Mouse (Mus musculus) MEL (cell line): ENCODE measurements around the gene Tspan18. TPM values are rescaled to one million over a fixed set of nuclear protein-coding genes. Genes with fewer than 3 reads are reported as not detected.

Source experiments
- DNase-seq: peaks from one replicate; pipeline ENCODE4 v3.0.0; 2011; ENCODE audit warnings: low read depth, low spot score
- H3K27ac ChIP-seq: 2 replicates; pipeline ENCODE4 v1.5.1; 2012; ENCODE audit warnings: low read depth, mild to moderate bottlenecking, control low read depth, low read length, moderate library complexity; ENCODE audit not compliant: control insufficient read depth
- H3K27me3 ChIP-seq, 2 experiments: fragments of 150-350 bp in 1 of 2; sonication (generic) in 1 of 2; 2 replicates each; pipeline ENCODE4 v1.6.1; 2012; ENCODE audit warnings: low read length in 2 of 2, mild to moderate bottlenecking in 2 of 2, improper control_type of control experiment in 1 of 2, moderate library complexity in 1 of 2; ENCODE audit not compliant: insufficient read depth in 2 of 2, control insufficient read depth in 1 of 2
- H3K36me3 ChIP-seq, 2 experiments: 2 replicates each; pipeline ENCODE4 v1.6.1; 2012 to 2014; ENCODE audit warnings: low read length in 2 of 2, improper control_type of control experiment in 1 of 2, inconsistent platforms in 1 of 2, mild to moderate bottlenecking in 1 of 2; ENCODE audit not compliant: insufficient read depth in 2 of 2, control insufficient read depth in 1 of 2
- H3K4me1 ChIP-seq, 2 experiments: fragments of 150-350 bp in 1 of 2; sonication (generic) in 1 of 2; 2 replicates each; pipeline ENCODE4 v1.6.1; 2012; ENCODE audit warnings: low read length in 2 of 2, improper control_type of control experiment in 1 of 2, mild to moderate bottlenecking in 1 of 2; ENCODE audit not compliant: insufficient read depth in 2 of 2, control insufficient read depth in 1 of 2
- H3K4me3 ChIP-seq, 2 experiments: fragments of 150-350 bp in 1 of 2; sonication (generic) in 1 of 2; 2 replicates each; pipeline ENCODE4 v1.5.1; 2012; ENCODE audit warnings: low read depth in 2 of 2, low read length in 2 of 2, mild to moderate bottlenecking in 2 of 2, moderate library complexity in 2 of 2, control low read depth in 1 of 2, improper control_type of control experiment in 1 of 2; ENCODE audit not compliant: control insufficient read depth in 1 of 2, insufficient read depth in 1 of 2
- H3K79me2 ChIP-seq: 2 replicates; pipeline ENCODE4 v1.6.1; 2012; ENCODE audit warnings: mild to moderate bottlenecking, low read length, moderate library complexity; ENCODE audit not compliant: control insufficient read depth, poor library complexity, insufficient read depth
- H3K9ac ChIP-seq: 2 replicates; pipeline ENCODE4 v1.6.1; 2012; ENCODE audit warnings: low read depth, mild to moderate bottlenecking, control low read depth, low read length, moderate library complexity; ENCODE audit not compliant: control insufficient read depth, poor library complexity, severe bottlenecking
- H3K9me3 ChIP-seq: fragments of 150-350 bp; sonication (generic); replicated peaks from 2 replicates; pipeline ENCODE4 v1.6.1; 2012; ENCODE audit warnings: mild to moderate bottlenecking, low read length, improper control_type of control experiment, moderate library complexity; ENCODE audit not compliant: insufficient read depth
- CHD1 ChIP-seq: IDR thresholded peaks from 2 replicates; pipeline ENCODE4 v1.6.1; 2012; ENCODE audit warnings: low read depth, mild to moderate bottlenecking, inconsistent platforms, low read length, improper control_type of control experiment
- CHD2 ChIP-seq: IDR thresholded peaks from 2 replicates; pipeline ENCODE4 v1.6.1; 2011; ENCODE audit warnings: low read length, improper control_type of control experiment
- CTCF ChIP-seq, 3 experiments: IDR thresholded peaks in 2 of 3; conservative IDR thresholded peaks in 1 of 3; 2 replicates each; pipeline ENCODE4 v1.5.1; 2011 to 2012; ENCODE audit warnings: low read length in 3 of 3, low read depth in 2 of 3, mild to moderate bottlenecking in 2 of 3, improper control_type of control experiment in 1 of 3, inconsistent platforms in 1 of 3, mixed read lengths in 1 of 3, moderate library complexity in 1 of 3; ENCODE audit not compliant: control insufficient read depth in 1 of 3, insufficient read depth in 1 of 3, poor library complexity in 1 of 3, severe bottlenecking in 1 of 3
- EP300 ChIP-seq, 2 experiments: IDR thresholded peaks; 2 replicates each; pipeline ENCODE4 v1.6.1; 2011; ENCODE audit warnings: improper control_type of control experiment in 2 of 2, low read length in 2 of 2, low read depth in 1 of 2, mild to moderate bottlenecking in 1 of 2
- GATA1 ChIP-seq: IDR thresholded peaks from 2 replicates; pipeline ENCODE4 v1.6.1; 2011; ENCODE audit warnings: low read depth, low read length, improper control_type of control experiment
- HCFC1 ChIP-seq: IDR thresholded peaks from 2 replicates; pipeline ENCODE4 v1.6.1; 2012; ENCODE audit warnings: low read depth, mild to moderate bottlenecking, inconsistent platforms, low read length, improper control_type of control experiment, moderate library complexity
- JUND ChIP-seq: IDR thresholded peaks from 2 replicates; pipeline ENCODE4 v1.6.1; 2011; ENCODE audit warnings: low read depth, mild to moderate bottlenecking, improper control_type of control experiment, low read length
- KAT2A ChIP-seq: conservative IDR thresholded peaks from 2 replicates; pipeline ENCODE4 v1.6.1; 2012; ENCODE audit warnings: low read depth, low read length, improper control_type of control experiment, inconsistent platforms
- MAZ ChIP-seq: IDR thresholded peaks from 2 replicates; pipeline ENCODE4 v1.6.1; 2012; ENCODE audit warnings: low read depth, mild to moderate bottlenecking, inconsistent platforms, low read length, improper control_type of control experiment
- MEF2A ChIP-seq: IDR thresholded peaks from 2 replicates; pipeline ENCODE4 v1.6.1; 2014; ENCODE audit warnings: low read depth, mild to moderate bottlenecking, inconsistent platforms, low read length, improper control_type of control experiment; ENCODE audit not compliant: poor library complexity, insufficient replicate concordance, severe bottlenecking; ENCODE audit errors: extremely low read depth
- MYC ChIP-seq: IDR thresholded peaks from 2 replicates; pipeline ENCODE4 v1.6.1; 2011; ENCODE audit warnings: low read depth, mild to moderate bottlenecking, low read length, improper control_type of control experiment, moderate library complexity
- NELFE ChIP-seq: IDR thresholded peaks from 2 replicates; pipeline ENCODE4 v1.6.1; 2011; ENCODE audit warnings: low read depth, low read length, improper control_type of control experiment
- NRF1 ChIP-seq: IDR thresholded peaks from 2 replicates; pipeline ENCODE4 v1.6.1; 2014; ENCODE audit warnings: low read depth, mild to moderate bottlenecking, inconsistent platforms, low read length, improper control_type of control experiment, moderate library complexity; ENCODE audit not compliant: poor library complexity, insufficient read depth, severe bottlenecking
- POLR2A ChIP-seq, 2 experiments: IDR thresholded peaks; 2 replicates each; pipeline ENCODE4 v1.6.1; 2011 to 2012; ENCODE audit warnings: low read length in 2 of 2, mild to moderate bottlenecking in 2 of 2, control low read depth in 1 of 2, improper control_type of control experiment in 1 of 2, low read depth in 1 of 2, moderate library complexity in 1 of 2; ENCODE audit not compliant: control insufficient read depth in 1 of 2, insufficient read depth in 1 of 2, poor library complexity in 1 of 2
- POLR2AphosphoS2 ChIP-seq: IDR thresholded peaks from 2 replicates; pipeline ENCODE4 v1.6.1; 2011; ENCODE audit warnings: low read length, improper control_type of control experiment
- RCOR1 ChIP-seq: IDR thresholded peaks from 2 replicates; pipeline ENCODE4 v1.6.1; 2012; ENCODE audit warnings: low read depth, mild to moderate bottlenecking, inconsistent platforms, low read length, improper control_type of control experiment
- SIN3A ChIP-seq: IDR thresholded peaks from 2 replicates; pipeline ENCODE4 v1.6.1; 2012; ENCODE audit warnings: low read length, improper control_type of control experiment, inconsistent platforms
- TBP ChIP-seq: IDR thresholded peaks from 2 replicates; pipeline ENCODE4 v1.8.0; 2011; ENCODE audit warnings: low read depth, low read length, improper control_type of control experiment
- TCF12 ChIP-seq: IDR thresholded peaks from 2 replicates; pipeline ENCODE4 v1.6.1; 2014; ENCODE audit warnings: low read depth, mild to moderate bottlenecking, inconsistent platforms, low read length, improper control_type of control experiment, moderate library complexity
- USF2 ChIP-seq, 2 experiments: IDR thresholded peaks; 2 replicates each; pipeline ENCODE4 v1.6.1; 2011 to 2012; ENCODE audit warnings: improper control_type of control experiment in 2 of 2, low read length in 2 of 2, borderline replicate concordance in 1 of 2, inconsistent platforms in 1 of 2, low read depth in 1 of 2, mild to moderate bottlenecking in 1 of 2; ENCODE audit not compliant: insufficient read depth in 1 of 2
- ZMIZ1 ChIP-seq: IDR thresholded peaks from 2 replicates; pipeline ENCODE4 v1.6.1; 2012; ENCODE audit warnings: low read depth, mild to moderate bottlenecking, inconsistent platforms, low read length, improper control_type of control experiment, moderate library complexity
- ZNF384 ChIP-seq: IDR thresholded peaks from 2 replicates; pipeline ENCODE4 v1.6.1; 2012; ENCODE audit warnings: low read depth, mild to moderate bottlenecking, inconsistent platforms, low read length, improper control_type of control experiment
- polyA plus RNA-seq, 2 experiments: library from polyadenylated mRNA; stranded (reverse) in 1 of 2; unstranded in 1 of 2; fragments of >175 nt in 1 of 2; fragments of >200 nt in 1 of 2; gene quantifications; 2 replicates each; pipeline versions ENCODE4 v1.2.1 to v1.2.4; 2012; ENCODE audit warnings: low replicate concordance in 2 of 2, low read depth in 1 of 2; ENCODE audit not compliant: insufficient read length in 2 of 2, insufficient read depth in 1 of 2, missing spikeins in 1 of 2
- total RNA-seq: library from RNA; depleted of rRNA; stranded (reverse); fragments of 300-350 nt; gene quantifications from 2 replicates; pipeline ENCODE4 v1.2.3, GENCODE M21; 2012

Tspan18 gene
- total and polyA plus RNA-seq, 3 experiments: 2.2 to 4.4 TPM; not detected in 1

- no peak for DNase-seq
- Histone ChIP-seq H3K4me1 (no peaks in the 10 kb centered on the region), H3K27me3 (peaks cover 0 to 4% of the 10 kb centered on the region in 2 experiments; a peak in 2 of 4 replicates), H3K9ac (no peak overlapping the region), H3K36me3 (no peaks in the 10 kb centered on the region), H3K79me2 (no peaks in the 10 kb centered on the region), H3K27ac (no peak overlapping the region), H3K9me3 (no peaks in the 10 kb centered on the region), H3K4me3 (no peak overlapping the region)
- TF ChIP-seq ZNF384: no peak
- TF ChIP-seq MAZ: no peak
- TF ChIP-seq JUND: no peak
- TF ChIP-seq TBP: no peak
- TF ChIP-seq EP300 (IDR thresholded peaks at IDR 0.05; ENCODE audit: low read depth in 1 of 2, low read length in 2 of 2): no peak
- no peak for TF ChIP-seq NRF1
- no peak for TF ChIP-seq CHD1
- no peak for TF ChIP-seq RCOR1
- no peak for TF ChIP-seq USF2 (IDR thresholded peaks at IDR 0.05; ENCODE audit: borderline replicate concordance in 1 of 2, insufficient read depth in 1 of 2, low read depth in 1 of 2, low read length in 2 of 2)
- TF ChIP-seq POLR2A (IDR thresholded peaks at IDR 0.05; ENCODE audit: control insufficient read depth in 1 of 2, insufficient read depth in 1 of 2, low read depth in 1 of 2, low read length in 2 of 2, poor library complexity in 1 of 2): no peak
- TF ChIP-seq GATA1: no peak
- no peak for TF ChIP-seq SIN3A
- no peak for TF ChIP-seq POLR2AphosphoS2
- TF ChIP-seq CHD2: no peak
- TF ChIP-seq MEF2A: no peak
- TF ChIP-seq CTCF (IDR thresholded peaks at IDR 0.05 in 2 of 3, conservative IDR thresholded peaks at IDR 0.05 in 1 of 3; ENCODE audit: control insufficient read depth in 1 of 3, insufficient read depth in 1 of 3, low read depth in 2 of 3, low read length in 3 of 3, poor library complexity in 1 of 3, severe bottlenecking in 1 of 3): no peak
Observed at GRCm38 (mm10) chr2:93285842-93286241, 48.5 kb downstream of the Tspan18 start.

GRCm38 (mm10) chr2:93284625-93285024, 49.7 kb downstream of the Tspan18 start:
- Histone ChIP-seq H3K79me2 (no peaks in the 10 kb centered on the region), H3K9ac (no peak overlapping the region), H3K4me3 (no peak overlapping the region), H3K4me1 (no peaks in the 10 kb centered on the region), H3K9me3 (no peaks in the 10 kb centered on the region), H3K27me3 (peaks cover 0 to 4% of the 10 kb centered on the region in 2 experiments; a peak in 2 of 4 replicates), H3K27ac (no peak overlapping the region), H3K36me3 (no peaks in the 10 kb centered on the region)
- TF ChIP-seq EP300 (IDR thresholded peaks at IDR 0.05; ENCODE audit: low read depth in 1 of 2, low read length in 2 of 2) (no peak), NELFE (no peak), TBP (no peak), MAZ (no peak), CTCF (IDR thresholded peaks at IDR 0.05 in 2 of 3, conservative IDR thresholded peaks at IDR 0.05 in 1 of 3; ENCODE audit: control insufficient read depth in 1 of 3, insufficient read depth in 1 of 3, low read depth in 2 of 3, low read length in 3 of 3, poor library complexity in 1 of 3, severe bottlenecking in 1 of 3) (no peak), MYC (no peak), KAT2A (no peak), JUND (no peak), TCF12 (no peak), HCFC1 (no peak), ZNF384 (no peak), ZMIZ1 (no peak)
- no peak for DNase-seq
